In the genomic region with DNA sequence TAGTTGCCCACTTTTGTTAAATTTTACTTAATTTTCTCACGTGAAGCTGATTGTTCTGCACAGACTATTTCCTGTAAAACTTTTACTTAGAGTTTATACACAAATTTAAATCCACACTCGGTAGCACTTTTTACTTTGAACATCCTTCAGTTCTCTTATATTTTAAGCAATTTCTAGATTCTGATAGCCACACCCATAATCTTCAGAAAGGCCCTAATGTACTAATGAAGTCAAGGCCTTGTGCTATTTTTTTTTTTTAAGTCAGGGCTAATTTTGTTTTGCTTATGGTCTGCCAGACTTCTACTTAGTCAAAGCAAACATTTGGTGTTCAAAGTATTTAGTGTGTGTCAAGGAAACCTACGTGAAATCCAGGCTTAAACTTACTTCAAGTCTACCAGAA, we compare ENCODE assay signal across 8 mouse cellular contexts. TPM values are rescaled to one million over a fixed set of nuclear protein-coding genes. Genes with fewer than 3 reads are reported as not detected.
DNase-seq lines count a peak whose midpoint lies in the region; ATAC-seq and TF ChIP-seq lines count a peak whose summit lies in the region.

No protein-coding gene starts in this region.

- intact Hi-C loops in heart, postnatal 25 days (cut with DNase I) = loop anchor here (5.0 to 10.0 kb wide), 2 partner anchors 37 to 491 kb away; no protein-coding TSS in a partner anchor

- H3K27ac ChIP-seq in heart, embryonic 11.5 days (ENCODE audit: low read depth, low read length) = peak overlapping the region; percentile 88; the same call in 1 of the 2 replicates
- H3K27ac ChIP-seq in liver, postnatal 0 days (ENCODE audit: low read depth) = peak overlapping the region; percentile 95; the same call in 1 of the 2 replicates
- no peak overlapping the region for H3K27ac ChIP-seq in liver, embryonic 12.5 days
- H3K27ac ChIP-seq in embryonic facial prominence, embryonic 10.5 days (replicated peaks) = peak overlapping the region; percentile 97
- H3K27ac ChIP-seq in midbrain, embryonic 13.5 days = peak overlapping the region; percentile 96; the same call in 1 of the 2 replicates

- 63% methylated on average over 3 of the region's 3 CpGs for WGBS in heart, embryonic 11.5 days (ENCODE audit: insufficient replicate concordance)
- WGBS in liver, postnatal 0 days (ENCODE audit: insufficient replicate concordance) = 63% methylated on average over 3 of the region's 3 CpGs
- 60% methylated on average over 3 of the region's 3 CpGs for WGBS in liver, embryonic 12.5 days (ENCODE audit: insufficient replicate concordance)
- WGBS in embryonic facial prominence, embryonic 10.5 days = 60% methylated on average over 3 of the region's 3 CpGs
- 53% methylated on average over 3 of the region's 3 CpGs for WGBS in midbrain, embryonic 13.5 days

- H3K4me2 ChIP-seq in heart, embryonic 11.5 days = no peak overlapping the region
- H3K4me2 ChIP-seq in liver, postnatal 0 days (ENCODE audit: low read depth, low read length) = no peak overlapping the region
- no peak overlapping the region for H3K4me2 ChIP-seq in liver, embryonic 12.5 days
- no peak overlapping the region for H3K4me2 ChIP-seq in midbrain, embryonic 13.5 days (replicated peaks)

- TF ChIP-seq EP300 in liver, postnatal 0 days (IDR thresholded peaks at IDR 0.05; ENCODE audit: low read depth) = no peak

- ATAC-seq in heart, embryonic 11.5 days (replicated peaks; ENCODE audit: insufficient number of reproducible peaks, low FRiP score, low TSS enrichment) = no peak
- ATAC-seq in liver, postnatal 0 days = no peak
- no peak for ATAC-seq in liver, embryonic 12.5 days
- no peak for ATAC-seq in midbrain, embryonic 13.5 days

- H3K9me3 ChIP-seq in heart, embryonic 11.5 days (replicated peaks; ENCODE audit: control insufficient read depth, low read length) = no peaks in the 10 kb centered on the region
- H3K9me3 ChIP-seq in liver, postnatal 0 days (ENCODE audit: low read length) = no peaks in the 10 kb centered on the region
- H3K9me3 ChIP-seq in liver, embryonic 12.5 days (replicated peaks) = no peaks in the 10 kb centered on the region
- H3K9me3 ChIP-seq in embryonic facial prominence, embryonic 10.5 days = no peaks in the 10 kb centered on the region
- H3K9me3 ChIP-seq in midbrain, embryonic 13.5 days = no peaks in the 10 kb centered on the region

- H3K4me3 ChIP-seq in heart, embryonic 11.5 days (ENCODE audit: low read depth, low read length) = no peak overlapping the region
- H3K4me3 ChIP-seq in liver, postnatal 0 days (ENCODE audit: low read depth, low read length) = no peak overlapping the region
- no peak overlapping the region for H3K4me3 ChIP-seq in liver, embryonic 12.5 days
- H3K4me3 ChIP-seq in embryonic facial prominence, embryonic 10.5 days = peak overlapping the region; percentile 73
- no peak overlapping the region for H3K4me3 ChIP-seq in midbrain, embryonic 13.5 days (replicated peaks)

- no peaks in the 10 kb centered on the region for H3K4me1 ChIP-seq in heart, embryonic 11.5 days (ENCODE audit: control insufficient read depth, insufficient read depth, low read length)
- 0 out of 2 replicates have a peak, but pooled peaks cover 6% of the 10 kb centered on the region for H3K4me1 ChIP-seq in liver, postnatal 0 days (ENCODE audit: insufficient read depth)
- H3K4me1 ChIP-seq in liver, embryonic 12.5 days = peaks cover 8% of the 10 kb centered on the region; the same call in 1 of the 2 replicates
- peaks cover 22% of the 10 kb centered on the region for H3K4me1 ChIP-seq in embryonic facial prominence, embryonic 10.5 days
- peaks cover 15% of the 10 kb centered on the region for H3K4me1 ChIP-seq in midbrain, embryonic 13.5 days (replicated peaks)

- H3K36me3 ChIP-seq in heart, embryonic 11.5 days (ENCODE audit: control insufficient read depth, insufficient read depth, low read length) = no peaks in the 10 kb centered on the region
- no peaks in the 10 kb centered on the region for H3K36me3 ChIP-seq in liver, postnatal 0 days (replicated peaks; ENCODE audit: insufficient read depth, low read length)
- no peaks in the 10 kb centered on the region for H3K36me3 ChIP-seq in liver, embryonic 12.5 days
- no peaks in the 10 kb centered on the region for H3K36me3 ChIP-seq in embryonic facial prominence, embryonic 10.5 days (replicated peaks)
- no peaks in the 10 kb centered on the region for H3K36me3 ChIP-seq in midbrain, embryonic 13.5 days

- no peak for TF ChIP-seq CTCF in liver, postnatal 0 days (IDR thresholded peaks at IDR 0.05; ENCODE audit: low read depth)

- no peak overlapping the region for H3K9ac ChIP-seq in heart, embryonic 11.5 days (ENCODE audit: low read depth, low read length)
- no peak overlapping the region for H3K9ac ChIP-seq in liver, postnatal 0 days (replicated peaks)
- H3K9ac ChIP-seq in liver, embryonic 12.5 days = no peak overlapping the region
- H3K9ac ChIP-seq in midbrain, embryonic 13.5 days (replicated peaks) = no peak overlapping the region

- H3K27me3 ChIP-seq in heart, embryonic 11.5 days (ENCODE audit: control insufficient read depth, insufficient read depth, low read length) = no peaks in the 10 kb centered on the region
- H3K27me3 ChIP-seq in liver, postnatal 0 days (ENCODE audit: insufficient read depth, low read length) = no peaks in the 10 kb centered on the region
- no peaks in the 10 kb centered on the region for H3K27me3 ChIP-seq in liver, embryonic 12.5 days (replicated peaks)
- H3K27me3 ChIP-seq in embryonic facial prominence, embryonic 10.5 days (replicated peaks; ENCODE audit: low read depth, poor library complexity, severe bottlenecking) = no peaks in the 10 kb centered on the region
- no peaks in the 10 kb centered on the region for H3K27me3 ChIP-seq in midbrain, embryonic 13.5 days

- no peak for DNase-seq in heart, postnatal 25 days (ENCODE audit: low spot score)
- DNase-seq in liver, postnatal 0 days = no peak
- no peak for DNase-seq in embryonic facial prominence, embryonic 10.5 days (ENCODE audit: low spot score)
- no peak for DNase-seq in thymus, postnatal 0 days (ENCODE audit: low spot score)
- no peak for DNase-seq in gastrocnemius, postnatal 10 days

RNA-seq across cellular contexts. Expression of a gene that starts 1.7 kb away (rescaled TPM):
- 38.2 and 39.0 TPM in 2 replicates for polyA plus RNA-seq in heart, embryonic 11.5 days (2014; fragmentation: Nextera tagmentation; extraction: Ambion mirVana)
- 100 to 1,000 TPM; 167 to 189 TPM for total RNA-seq in heart, postnatal 25 days (2021)
- 7.9 and 9.2 TPM in 2 replicates for polyA plus RNA-seq in liver, postnatal 0 days (2015; fragmentation: Nextera tagmentation; extraction: Ambion mirVana)
- polyA plus RNA-seq in liver, embryonic 12.5 days (2016; fragmentation: Nextera tagmentation; extraction: Ambion mirVana) = 3.8 and 4.0 TPM in 2 replicates
- 19.6 and 20.1 TPM in 2 replicates for polyA plus RNA-seq in embryonic facial prominence, embryonic 10.5 days (2016; fragmentation: Nextera tagmentation; extraction: Ambion mirVana)
- 79.2 and 86.5 TPM in 2 replicates for polyA plus RNA-seq in midbrain, embryonic 13.5 days (2015; fragmentation: Nextera tagmentation; extraction: Ambion mirVana)
- polyA plus RNA-seq in thymus, postnatal 0 days (2015; fragmentation: Nextera tagmentation; extraction: Ambion mirVana) = 9.5 and 15.5 TPM in 2 replicates
- 100 to 1,000 TPM; 108 to 119 TPM for total RNA-seq in gastrocnemius, postnatal 10 days (2021)
